Mouse (Mus musculus): ENCODE data around the gene Thsd4. TPM values are rescaled to one million over a fixed set of nuclear protein-coding genes. Genes with fewer than 3 reads are reported as not detected.

The Thsd4 gene
- polyA plus RNA-seq, 1 experiment = 0.97 TPM

DNA sequence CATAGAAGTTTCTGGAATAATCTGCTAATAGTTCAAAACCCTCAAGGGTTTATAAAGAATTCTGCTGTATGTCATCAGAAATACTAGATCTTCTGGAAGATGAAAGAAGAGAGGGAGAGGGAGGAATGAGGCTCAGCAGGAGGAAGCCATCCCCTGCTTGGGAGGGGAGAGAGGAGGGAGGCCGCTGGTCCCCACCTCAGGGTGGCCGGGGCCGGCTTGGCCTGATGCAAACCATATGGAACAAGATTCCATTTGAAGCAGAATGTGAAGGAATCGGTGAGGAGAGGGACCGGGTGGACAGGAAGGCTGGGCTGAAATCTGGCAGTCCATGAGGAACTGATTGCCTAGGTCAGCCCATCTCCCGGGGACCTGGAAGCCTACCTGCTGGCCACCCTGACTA, 143.6 kb downstream of the Thsd4 start:
- WGBS = 81% methylated on average over 6 of the region's 6 CpGs

DNA sequence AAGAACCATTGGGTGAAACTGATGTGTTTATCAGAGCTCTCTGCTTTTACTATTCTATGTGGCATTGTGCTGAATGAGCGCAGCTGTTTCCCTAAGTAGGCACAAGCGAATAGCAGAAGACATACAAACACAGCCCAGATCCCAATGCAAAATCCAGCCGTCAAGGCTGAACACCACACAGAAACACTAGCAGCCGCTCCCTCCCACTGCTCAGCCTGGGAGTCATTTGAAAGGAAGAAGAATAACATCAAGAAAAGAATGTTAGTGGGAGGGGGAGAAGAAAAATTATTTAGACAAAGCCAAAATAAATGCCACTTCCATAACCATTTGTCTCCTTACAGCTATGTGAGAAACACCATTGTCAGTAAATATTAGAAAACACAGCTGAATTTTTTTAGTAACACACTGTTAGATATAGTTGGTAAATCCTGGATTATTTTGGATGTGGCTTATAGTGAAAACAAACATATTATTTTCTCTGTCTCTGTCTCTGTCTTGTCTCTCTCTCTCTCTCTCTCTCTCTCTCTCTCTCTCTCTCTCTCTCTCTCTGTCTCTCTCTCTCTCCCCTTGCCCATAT, 148.6 kb downstream of the Thsd4 start:
- no peak for TF ChIP-seq POLR2A (IDR thresholded peaks at IDR 0.05; ENCODE audit: borderline replicate concordance, control insufficient read depth, low read depth, low read length)
- TF ChIP-seq CTCF (IDR thresholded peaks at IDR 0.05; ENCODE audit: control insufficient read depth, insufficient read depth, low read length) = no peak
- 89% methylated on average over 4 of the region's 4 CpGs for WGBS
- Histone ChIP-seq H3K4me1 (ENCODE audit: control insufficient read depth, insufficient read depth, low read length) (no peaks in the 10 kb centered on the region), H3K4me3 (replicated peaks; ENCODE audit: control insufficient read depth, low read depth, low read length) (no peak overlapping the region), H3K27ac (ENCODE audit: control insufficient read depth, insufficient read depth, low read depth, low read length, poor library complexity) (no peak overlapping the region)

More for the DNA sequence above, 143.6 kb downstream of the Thsd4 start:
- Histone ChIP-seq H3K27ac (ENCODE audit: control insufficient read depth, insufficient read depth, low read depth, low read length, poor library complexity) (no peak overlapping the region), H3K4me1 (ENCODE audit: control insufficient read depth, insufficient read depth, low read length) (no peaks in the 10 kb centered on the region), H3K4me3 (replicated peaks; ENCODE audit: control insufficient read depth, low read depth, low read length) (no peak overlapping the region)
- TF ChIP-seq POLR2A (IDR thresholded peaks at IDR 0.05; ENCODE audit: borderline replicate concordance, control insufficient read depth, low read depth, low read length) (no peak), CTCF (IDR thresholded peaks at IDR 0.05; ENCODE audit: control insufficient read depth, insufficient read depth, low read length) (no peak)

DNA sequence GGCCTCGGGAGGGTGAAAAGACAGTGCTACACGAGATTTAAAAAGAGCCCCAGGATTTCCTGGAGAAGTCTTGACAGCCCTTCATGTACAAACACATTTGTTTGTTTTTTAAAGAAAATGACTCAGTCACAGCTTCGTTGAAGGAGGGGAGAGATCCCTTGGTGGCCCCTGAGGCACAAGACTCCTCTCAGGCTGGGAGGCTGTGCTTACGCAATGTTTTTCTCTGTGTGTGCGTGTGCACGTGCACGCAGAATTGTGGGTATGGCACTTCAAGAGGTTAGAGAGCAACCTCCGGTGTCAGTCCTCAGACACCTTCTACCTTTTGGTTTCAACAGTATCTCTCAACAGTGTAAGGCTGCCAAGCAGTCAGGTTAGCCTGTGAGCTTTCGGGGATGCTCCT, 153.3 kb downstream of the Thsd4 start:
- no peak for TF ChIP-seq POLR2A (IDR thresholded peaks at IDR 0.05; ENCODE audit: borderline replicate concordance, control insufficient read depth, low read depth, low read length)
- TF ChIP-seq CTCF (IDR thresholded peaks at IDR 0.05; ENCODE audit: control insufficient read depth, insufficient read depth, low read length) = no peak
- no peak overlapping the region for H3K4me3 ChIP-seq (replicated peaks; ENCODE audit: control insufficient read depth, low read depth, low read length)
- 42% methylated on average over 9 of the region's 9 CpGs for WGBS
- H3K27ac ChIP-seq (ENCODE audit: control insufficient read depth, insufficient read depth, low read depth, low read length, poor library complexity) = no peak overlapping the region
- H3K4me1 ChIP-seq (ENCODE audit: control insufficient read depth, insufficient read depth, low read length) = no peaks in the 10 kb centered on the region

DNA sequence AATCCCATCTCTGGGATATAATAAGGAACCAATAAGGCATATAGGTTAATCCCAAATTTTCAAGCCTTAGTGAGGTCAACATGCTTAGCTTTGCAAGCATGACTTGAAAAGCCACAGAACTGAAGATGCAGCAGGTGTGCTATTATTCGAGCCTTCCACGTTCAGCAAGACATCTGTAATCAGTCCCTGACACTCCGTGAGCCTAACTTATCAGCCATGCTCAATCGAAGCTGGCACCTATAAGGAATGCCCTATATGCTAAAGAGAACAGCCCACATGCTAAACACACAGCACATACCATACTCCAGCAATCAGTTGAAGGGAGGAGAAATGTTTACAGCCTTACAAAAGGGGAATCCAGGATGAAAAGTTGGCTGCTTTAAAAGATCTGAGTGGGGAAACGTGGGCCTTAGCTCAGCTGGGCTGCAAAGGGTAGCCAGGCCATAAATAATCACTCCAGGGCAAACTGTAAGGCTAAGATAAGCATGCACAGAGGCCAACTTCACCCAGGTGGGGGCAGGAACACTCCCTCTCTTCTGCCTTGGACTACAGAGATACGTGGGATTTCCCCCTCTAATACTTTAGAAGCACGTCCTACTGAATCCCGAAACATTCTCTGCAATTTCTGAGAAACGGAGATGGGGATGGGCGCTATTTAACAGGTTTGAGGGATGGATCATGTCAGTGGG, 154.1 kb downstream of the Thsd4 start:
- H3K27ac ChIP-seq (ENCODE audit: control insufficient read depth, insufficient read depth, low read depth, low read length, poor library complexity) = no peak overlapping the region
- no peaks in the 10 kb centered on the region for H3K4me1 ChIP-seq (ENCODE audit: control insufficient read depth, insufficient read depth, low read length)
- 44% methylated on average over 10 of the region's 10 CpGs for WGBS
- no peak for TF ChIP-seq POLR2A (IDR thresholded peaks at IDR 0.05; ENCODE audit: borderline replicate concordance, control insufficient read depth, low read depth, low read length)
- no peak for TF ChIP-seq CTCF (IDR thresholded peaks at IDR 0.05; ENCODE audit: control insufficient read depth, insufficient read depth, low read length)
- no peak overlapping the region for H3K4me3 ChIP-seq (replicated peaks; ENCODE audit: control insufficient read depth, low read depth, low read length)

DNA sequence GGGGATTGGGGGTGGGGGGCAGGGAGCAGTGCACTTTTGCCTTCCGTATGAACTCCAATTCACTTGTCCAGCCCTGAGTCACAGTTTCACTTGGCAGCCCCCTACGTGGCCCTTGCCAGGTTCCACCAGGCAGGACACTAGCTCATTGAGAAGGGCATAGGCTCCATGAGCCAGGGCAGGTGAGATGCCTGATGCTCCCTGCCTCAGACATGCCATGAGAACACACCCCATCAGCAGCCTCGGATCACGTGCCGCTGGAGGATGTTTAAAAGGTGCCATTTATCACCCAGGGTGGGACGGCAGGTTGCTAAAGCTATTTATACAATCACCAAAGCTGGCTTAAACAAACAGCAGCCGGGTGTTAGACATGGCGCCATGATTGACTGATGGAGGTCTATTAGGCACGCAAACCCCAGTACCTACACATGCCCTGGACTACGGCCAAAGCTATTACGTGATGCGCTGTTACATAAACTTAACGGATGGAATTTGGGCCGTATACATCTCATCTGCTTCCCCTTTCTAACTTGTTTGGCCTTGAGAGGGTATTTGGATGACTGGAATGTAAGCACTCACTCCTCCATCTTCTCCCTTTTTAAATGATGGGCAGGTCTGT, 157.6 kb downstream of the Thsd4 start:
- no peak for TF ChIP-seq CTCF (IDR thresholded peaks at IDR 0.05; ENCODE audit: control insufficient read depth, insufficient read depth, low read length)
- no peak for TF ChIP-seq POLR2A (IDR thresholded peaks at IDR 0.05; ENCODE audit: borderline replicate concordance, control insufficient read depth, low read depth, low read length)
- WGBS = 79% methylated on average over 14 of the region's 14 CpGs
- no peak overlapping the region for H3K4me3 ChIP-seq (replicated peaks; ENCODE audit: control insufficient read depth, low read depth, low read length)
- H3K27ac ChIP-seq (ENCODE audit: control insufficient read depth, insufficient read depth, low read depth, low read length, poor library complexity) = no peak overlapping the region
- no peaks in the 10 kb centered on the region for H3K4me1 ChIP-seq (ENCODE audit: control insufficient read depth, insufficient read depth, low read length)

DNA sequence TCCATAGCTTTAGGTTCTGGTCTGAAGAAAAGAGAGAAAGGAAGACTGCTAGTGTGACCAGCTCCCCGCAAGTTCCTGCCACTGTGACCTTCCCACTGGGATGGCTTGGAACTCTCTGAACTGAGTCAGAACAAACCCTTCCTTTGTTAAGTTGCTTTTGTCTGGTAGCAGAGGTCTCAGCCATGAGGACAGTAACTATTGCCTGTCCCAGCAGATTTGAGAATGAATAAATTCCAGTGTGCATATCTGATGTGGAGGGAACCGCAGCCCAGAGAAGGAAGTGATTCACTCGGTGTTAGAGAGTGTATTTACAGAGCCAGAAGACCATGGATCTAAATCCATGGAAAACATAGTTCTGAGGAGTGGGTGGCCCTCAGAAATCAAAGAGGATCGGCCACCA, 169.5 kb downstream of the Thsd4 start:
- Histone ChIP-seq H3K4me1 (ENCODE audit: control insufficient read depth, insufficient read depth, low read length) (no peaks in the 10 kb centered on the region), H3K27ac (ENCODE audit: control insufficient read depth, insufficient read depth, low read depth, low read length, poor library complexity) (no peak overlapping the region), H3K4me3 (replicated peaks; ENCODE audit: control insufficient read depth, low read depth, low read length) (no peak overlapping the region)
- TF ChIP-seq CTCF (IDR thresholded peaks at IDR 0.05; ENCODE audit: control insufficient read depth, insufficient read depth, low read length) (no peak), POLR2A (IDR thresholded peaks at IDR 0.05; ENCODE audit: borderline replicate concordance, control insufficient read depth, low read depth, low read length) (no peak)
- WGBS = 66% methylated on average over 4 of the region's 4 CpGs

DNA sequence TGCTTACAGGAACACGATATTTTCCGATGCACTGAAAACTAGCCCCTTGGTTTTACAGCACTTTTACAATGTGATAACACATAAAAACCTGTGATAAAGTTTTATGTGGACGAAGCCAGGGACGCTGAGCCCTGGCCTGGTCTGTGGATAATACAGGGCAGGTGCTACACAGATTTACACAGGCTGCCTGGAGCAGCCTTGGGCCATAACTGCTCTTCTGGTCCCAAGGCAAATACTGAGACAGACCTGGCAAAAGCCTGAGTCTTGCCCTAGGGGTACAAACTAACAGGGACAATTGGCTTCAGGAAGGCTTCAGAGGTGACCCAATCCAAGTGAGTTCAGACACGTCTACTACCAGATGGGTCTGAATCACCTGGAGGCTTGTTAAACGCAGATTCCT, 170.7 kb downstream of the Thsd4 start:
- no peak for TF ChIP-seq POLR2A (IDR thresholded peaks at IDR 0.05; ENCODE audit: borderline replicate concordance, control insufficient read depth, low read depth, low read length)
- no peaks in the 10 kb centered on the region for H3K4me1 ChIP-seq (ENCODE audit: control insufficient read depth, insufficient read depth, low read length)
- no peak overlapping the region for H3K27ac ChIP-seq (ENCODE audit: control insufficient read depth, insufficient read depth, low read depth, low read length, poor library complexity)
- no peak overlapping the region for H3K4me3 ChIP-seq (replicated peaks; ENCODE audit: control insufficient read depth, low read depth, low read length)
- 80% methylated on average over 6 of the region's 6 CpGs for WGBS

DNA sequence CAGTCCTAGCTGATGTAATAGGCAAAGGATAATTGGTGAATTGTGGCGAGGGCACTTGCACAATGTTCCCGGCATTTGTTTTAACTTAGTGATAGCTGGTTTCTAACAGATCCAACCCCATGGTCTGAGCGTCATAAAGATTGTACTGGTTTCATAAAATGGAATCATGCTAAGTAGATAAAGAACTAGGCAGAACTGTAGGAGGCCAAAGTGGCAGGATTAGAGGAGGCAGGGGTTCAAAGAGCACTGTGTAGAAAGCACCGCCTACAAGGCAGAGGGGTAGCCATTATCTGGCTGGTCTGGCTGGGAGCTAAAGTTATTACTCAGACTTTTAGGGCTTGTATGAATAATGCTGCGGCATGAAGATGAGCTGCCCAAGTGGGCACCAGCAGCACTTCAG, 185.7 kb downstream of the Thsd4 start:
- WGBS = 87% methylated on average over 5 of the region's 5 CpGs
- TF ChIP-seq POLR2A (IDR thresholded peaks at IDR 0.05; ENCODE audit: borderline replicate concordance, control insufficient read depth, low read depth, low read length) = no peak
- TF ChIP-seq CTCF (IDR thresholded peaks at IDR 0.05; ENCODE audit: control insufficient read depth, insufficient read depth, low read length) = no peak
- H3K4me1 ChIP-seq (ENCODE audit: control insufficient read depth, insufficient read depth, low read length) = no peaks in the 10 kb centered on the region
- H3K4me3 ChIP-seq (replicated peaks; ENCODE audit: control insufficient read depth, low read depth, low read length) = no peak overlapping the region
- no peak overlapping the region for H3K27ac ChIP-seq (ENCODE audit: control insufficient read depth, insufficient read depth, low read depth, low read length, poor library complexity)
